ENCODE assay signal across 1 mouse cellular context in the genomic region with DNA sequence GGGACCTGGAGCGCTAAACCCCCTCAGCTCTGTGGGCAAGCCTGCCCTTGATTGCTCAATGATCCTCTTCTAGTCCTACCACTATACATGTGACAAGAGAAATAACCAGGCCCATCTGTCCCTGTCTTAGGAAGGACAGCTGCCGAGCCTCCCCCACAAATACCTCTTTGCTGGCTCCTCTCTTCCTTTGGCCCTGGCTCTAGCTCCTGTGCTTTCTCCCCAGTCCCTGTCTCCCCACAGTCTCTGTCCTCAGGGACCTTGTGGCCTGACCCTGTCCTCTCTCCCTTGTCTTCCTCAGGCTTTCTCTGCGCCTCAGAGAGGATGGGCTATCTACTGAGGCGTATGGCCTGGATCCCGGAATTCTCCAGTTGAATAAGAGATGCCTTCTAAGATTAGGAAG.
TF ChIP-seq lines count a peak whose summit lies in the region.

No protein-coding gene starts in this region.

TF ChIP-seq in myocyte, 11 proteins besides CTCF, POLR2A, EP300 and RAD21:
- TF ChIP-seq SRF (IDR thresholded peaks at IDR 0.05; ENCODE audit: control insufficient read depth, insufficient read length, low read depth) (no peak), E2F4 (IDR thresholded peaks at IDR 0.05; ENCODE audit: insufficient read depth) (no peak), MYOG (IDR thresholded peaks at IDR 0.05; ENCODE audit: control insufficient read depth in 1 of 3, insufficient read depth in 1 of 3, insufficient read length in 2 of 3, low read depth in 2 of 3) (peak in 2 of 3 experiments; percentile 85 to 89), TCF3 (IDR thresholded peaks at IDR 0.05; ENCODE audit: insufficient read length, low read depth) (no peak), MYOD1 (IDR thresholded peaks at IDR 0.05; ENCODE audit: control insufficient read depth in 1 of 3, insufficient read length in 2 of 3, low read depth in 2 of 3) (peak; percentile 48 to 91 (median 74)), REST (IDR thresholded peaks at IDR 0.05; ENCODE audit: insufficient read depth, insufficient read length) (no peak), TCF12 (IDR thresholded peaks at IDR 0.05; ENCODE audit: insufficient read depth, poor library complexity, severe bottlenecking) (peak; percentile 67), CEBPB (IDR thresholded peaks at IDR 0.05; ENCODE audit: insufficient read depth, poor library complexity, severe bottlenecking) (peak; percentile 85; the same call in 1 of the 2 replicates)
